Mouse (Mus musculus) heart, adult 2 months (tissue): ENCODE measurements around the gene Ranbp3.

ENCODE experiments used
- CTCF ChIP-seq: fragments of 200-600 bp; IDR thresholded peaks from 2 replicates; pipeline ENCODE4 v1.8.1; 2022; ENCODE audit warnings: antibody characterized with exemption, mild to moderate bottlenecking, moderate library complexity
- EP300 ChIP-seq: fragments of 200-500 bp; IDR thresholded peaks from 2 replicates; pipeline ENCODE4 v1.6.1; 2011; ENCODE audit warnings: low read depth, low read length, control low read depth; ENCODE audit not compliant: insufficient read depth
- POLR2A ChIP-seq: fragments of 200-500 bp; IDR thresholded peaks from 2 replicates; pipeline ENCODE4 v1.6.1; 2011; ENCODE audit warnings: mild to moderate bottlenecking, low read depth, low read length, control low read depth; ENCODE audit not compliant: insufficient read depth

DNA sequence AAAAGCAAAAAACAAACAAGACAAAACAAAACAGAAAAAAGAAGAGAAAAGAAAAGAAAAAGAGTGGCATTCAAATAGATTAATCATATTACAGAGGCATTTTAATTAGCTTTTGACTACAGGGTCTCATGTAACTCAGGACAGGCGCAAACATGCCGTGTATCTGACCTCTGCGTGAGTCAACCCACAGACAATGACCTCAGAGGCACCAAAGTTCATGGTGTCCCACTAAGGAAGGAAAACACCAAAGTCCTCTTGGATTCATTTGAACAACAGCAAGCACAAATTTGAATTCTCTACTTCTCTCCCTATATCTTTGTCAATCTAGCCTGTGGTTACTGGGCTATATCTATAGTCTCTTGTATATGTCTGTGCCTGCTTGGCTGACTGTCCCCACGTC lies 29.9 kb upstream of the Ranbp3 start:
- TF ChIP-seq POLR2A = no peak
- no peak for TF ChIP-seq CTCF
- TF ChIP-seq EP300 = no peak
